Mouse (Mus musculus) left cerebral cortex, adult 9 months (tissue): ENCODE results near the gene Gchfr.
A peak's percentile ranks its signal among the peaks of the same experiment; 100 is the strongest.

Experiments
- DNase-seq, 2 experiments: peaks; one replicate each; pipeline ENCODE4 v3.0.0; 2022; ENCODE audit warnings: low spot score in 2 of 2

The Gchfr gene

DNA sequence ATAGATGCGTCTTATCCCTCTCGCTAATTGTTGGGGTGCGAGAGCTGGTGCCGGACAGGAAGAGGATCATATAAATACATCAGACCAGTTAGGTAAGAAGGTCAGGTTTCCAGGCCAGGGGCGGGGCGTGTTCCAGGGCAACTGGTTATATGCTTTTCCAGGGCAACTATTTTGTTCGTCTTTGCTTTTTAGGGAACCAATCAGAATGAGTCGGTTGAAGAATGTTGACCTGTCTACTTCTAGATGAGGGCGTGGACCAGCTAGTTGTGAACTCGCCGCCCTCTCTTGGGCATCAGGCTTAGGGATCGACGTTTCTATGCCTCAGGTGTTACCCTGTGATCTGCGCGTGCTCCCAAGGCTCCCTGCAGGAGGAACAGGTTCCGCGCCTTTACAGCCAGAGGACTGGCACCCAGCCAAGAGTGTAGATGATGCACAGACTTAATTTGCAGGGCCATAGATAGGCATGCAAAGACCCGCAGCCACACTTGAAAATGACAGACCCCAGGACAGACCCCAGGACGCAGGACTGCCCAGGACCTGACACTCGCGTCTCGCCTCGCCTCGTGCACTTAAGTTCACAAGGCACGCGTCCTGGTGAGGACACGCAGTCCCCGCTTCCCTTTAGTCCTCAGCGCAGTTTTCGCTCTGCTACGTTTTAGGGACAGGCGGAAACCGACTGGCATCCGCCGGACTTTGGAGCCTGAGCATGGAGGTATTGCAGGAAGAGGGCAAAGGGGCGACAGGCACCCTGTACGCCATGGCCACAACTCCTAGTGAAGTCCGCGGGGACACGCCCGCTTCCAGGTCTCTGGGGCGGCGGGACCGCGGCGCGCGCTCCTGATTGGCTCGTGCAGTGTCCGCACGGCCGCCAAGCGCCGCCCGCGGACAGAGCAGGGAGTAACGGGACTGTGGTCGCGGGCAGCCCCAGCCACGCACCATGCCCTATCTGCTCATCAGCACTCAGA is at the start of gene Gchfr:
TSS of gene Gchfr (plus strand) at position 873 of the 965 bp plus-strand sequence.
- no peak for DNase-seq

DNA sequence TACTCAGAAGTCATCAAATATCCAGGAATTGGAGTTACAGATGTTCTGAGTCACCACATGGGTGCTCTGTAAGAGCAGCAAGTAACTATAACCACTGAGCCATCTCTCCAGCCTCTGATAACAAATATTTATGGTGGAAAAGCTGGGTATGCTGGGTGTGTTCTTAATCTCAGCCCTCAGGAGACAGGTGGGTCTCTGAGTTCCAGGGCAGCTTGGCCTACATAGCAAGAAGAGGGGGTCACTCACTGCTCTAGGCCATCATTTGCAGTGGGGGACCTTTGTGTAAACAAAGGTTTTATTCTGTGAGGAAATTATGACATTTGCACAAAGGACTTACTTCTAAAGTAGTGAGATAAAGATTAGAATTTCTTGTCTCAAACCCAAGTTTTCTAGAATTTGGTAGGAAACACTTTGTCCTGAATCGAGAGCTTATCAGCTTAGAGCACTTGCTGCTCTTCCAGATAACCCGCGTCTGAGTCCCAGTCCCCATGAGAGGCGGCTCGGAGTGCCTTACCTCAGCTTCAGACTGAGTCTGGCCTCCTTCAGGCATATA is 31.2 kb upstream of the Gchfr start:
- no peak for DNase-seq

DNA sequence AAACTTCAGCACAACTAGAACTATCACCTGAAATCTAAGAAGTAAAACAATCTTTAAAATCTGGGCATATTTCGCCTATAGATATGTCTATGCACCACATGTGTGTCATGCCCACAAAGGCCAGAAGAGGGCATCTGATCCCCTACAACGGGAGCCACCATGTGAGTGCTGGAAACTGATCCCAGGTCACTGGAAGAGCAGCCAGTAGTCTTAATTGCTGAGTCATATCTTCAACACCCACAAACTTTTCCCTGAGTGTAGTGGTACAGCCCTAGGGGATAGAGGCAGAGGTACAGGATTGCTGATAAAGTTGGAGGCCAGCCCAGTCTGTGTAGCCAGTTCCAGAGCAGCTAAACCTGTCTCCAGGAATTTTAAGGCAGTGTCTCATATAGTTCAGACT is 22.4 kb upstream of the Gchfr start:
- DNase-seq = no peak

DNA sequence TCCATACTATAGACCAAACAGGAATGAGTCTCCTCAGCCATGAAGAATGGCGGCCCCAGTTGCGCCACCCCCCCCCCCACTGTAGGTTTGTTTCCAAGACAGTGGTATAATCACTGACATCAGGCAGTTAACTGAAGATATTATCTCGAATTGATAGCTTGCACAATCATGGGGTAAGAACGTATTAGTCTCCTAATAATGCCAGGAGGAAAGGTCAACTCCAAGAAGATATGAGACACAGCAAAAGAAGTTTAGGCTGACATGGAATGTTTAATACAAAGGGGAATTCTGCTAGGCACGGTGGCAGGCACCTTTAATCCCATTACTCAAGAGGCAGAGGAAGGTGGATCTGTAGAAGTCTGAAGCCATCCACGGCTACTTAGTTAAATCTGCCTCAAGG is 21.1 kb upstream of the Gchfr start:
- no peak for DNase-seq

DNA sequence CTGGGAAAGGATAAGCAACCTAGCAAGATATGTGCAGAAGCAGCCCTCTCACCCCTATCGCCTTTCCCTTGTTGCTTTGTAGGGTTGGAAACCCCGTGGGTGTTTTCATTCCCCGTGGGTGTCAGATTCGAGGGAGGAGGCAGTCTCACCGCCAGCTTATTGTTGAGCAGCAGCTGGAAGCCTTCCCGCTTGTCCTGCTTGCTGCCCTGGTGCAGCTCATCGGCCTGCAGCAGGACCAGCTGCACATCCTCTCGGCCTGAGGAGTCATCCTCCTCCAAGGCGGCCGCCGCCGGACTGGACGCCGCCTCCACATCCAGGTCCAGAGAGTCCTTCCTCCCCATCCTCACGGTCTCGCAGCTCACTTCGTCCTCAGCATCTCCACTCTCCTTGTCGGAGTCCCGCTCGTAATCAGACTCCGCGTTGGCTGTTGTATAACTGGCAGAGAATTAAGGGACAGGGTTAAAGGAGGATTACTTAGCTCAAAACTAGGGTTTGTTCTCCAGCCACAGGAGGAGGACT is 20.4 kb upstream of the Gchfr start:
- no peak for DNase-seq

DNA sequence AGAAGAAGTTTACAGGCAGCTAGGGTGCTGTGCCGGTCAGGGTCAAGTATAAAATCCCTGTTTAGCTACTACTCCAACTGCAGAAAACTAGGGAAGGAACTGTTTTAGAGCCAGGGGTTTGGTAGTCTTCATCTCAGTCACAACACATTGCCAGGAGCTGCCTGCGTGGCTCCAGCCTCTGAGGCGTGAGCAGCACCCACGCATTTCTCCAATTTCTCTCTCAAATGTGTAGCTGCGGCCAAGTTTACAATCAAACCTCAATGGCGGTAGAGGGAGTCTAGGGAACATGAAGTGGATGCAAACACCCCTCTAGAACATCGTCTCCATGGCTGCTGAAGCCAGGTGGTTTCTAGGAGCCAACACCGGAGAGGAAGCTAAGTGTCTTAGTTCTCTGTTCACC is 19.8 kb upstream of the Gchfr start:
- DNase-seq = peak in 1 of 2 experiments; percentile 50

DNA sequence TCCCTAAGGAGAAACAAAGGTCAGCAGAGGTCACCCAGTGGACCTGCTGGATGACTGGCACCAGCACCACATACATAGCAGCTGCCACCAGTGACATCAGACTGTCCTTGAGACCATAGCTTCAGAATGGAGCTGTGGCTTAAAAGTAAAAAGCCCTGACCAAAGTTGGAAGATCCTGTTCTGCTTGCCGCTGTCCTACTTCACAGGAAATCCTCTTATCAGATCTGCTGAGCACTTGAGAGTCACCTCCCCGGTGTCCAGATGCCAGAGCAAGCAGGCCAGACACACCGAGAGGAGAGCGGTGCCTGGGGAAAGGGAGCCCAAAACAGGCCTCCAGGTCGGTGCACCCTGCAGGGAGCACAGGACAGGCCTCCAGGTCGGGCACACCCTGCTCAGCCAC is 15.3 kb upstream of the Gchfr start:
- no peak for DNase-seq

DNA sequence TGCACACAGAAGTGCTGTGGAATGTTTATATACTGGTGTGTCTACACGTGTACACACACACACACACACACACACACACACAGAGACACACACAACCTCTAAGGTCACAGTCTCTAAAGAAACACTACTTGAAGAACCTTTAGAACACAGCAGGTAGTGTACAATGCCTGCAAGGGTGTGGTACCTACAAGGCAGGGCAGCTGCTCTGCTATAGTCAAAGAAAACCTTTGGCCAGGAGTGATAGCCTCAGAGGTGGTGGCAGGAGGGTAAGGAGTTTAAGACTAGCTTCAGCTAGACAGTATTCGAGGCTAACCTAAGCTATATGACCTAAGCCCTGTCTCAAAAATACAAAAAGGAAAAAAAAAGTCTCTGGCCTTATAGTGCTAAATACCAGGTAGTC is 12.9 kb upstream of the Gchfr start:
- no peak for DNase-seq

DNA sequence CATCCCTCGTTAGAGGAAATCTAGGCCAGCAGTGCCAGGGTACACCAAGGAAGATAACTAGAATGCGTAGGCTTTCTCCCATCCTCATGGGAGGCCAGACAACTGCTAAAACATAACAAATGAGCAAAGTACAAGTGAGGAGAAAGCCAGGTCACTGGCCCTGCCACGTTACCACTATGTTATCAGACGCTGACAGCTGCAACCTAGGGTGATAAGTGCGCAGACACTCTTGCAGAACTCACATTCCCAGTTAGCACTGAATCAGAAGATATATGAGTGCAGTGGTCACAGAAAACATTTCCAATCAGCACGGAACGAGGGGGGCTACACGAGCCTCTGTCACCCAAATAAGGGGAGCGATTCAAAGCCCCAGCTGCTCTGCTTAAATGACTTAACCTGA is 12.2 kb upstream of the Gchfr start:
- no peak for DNase-seq

DNA sequence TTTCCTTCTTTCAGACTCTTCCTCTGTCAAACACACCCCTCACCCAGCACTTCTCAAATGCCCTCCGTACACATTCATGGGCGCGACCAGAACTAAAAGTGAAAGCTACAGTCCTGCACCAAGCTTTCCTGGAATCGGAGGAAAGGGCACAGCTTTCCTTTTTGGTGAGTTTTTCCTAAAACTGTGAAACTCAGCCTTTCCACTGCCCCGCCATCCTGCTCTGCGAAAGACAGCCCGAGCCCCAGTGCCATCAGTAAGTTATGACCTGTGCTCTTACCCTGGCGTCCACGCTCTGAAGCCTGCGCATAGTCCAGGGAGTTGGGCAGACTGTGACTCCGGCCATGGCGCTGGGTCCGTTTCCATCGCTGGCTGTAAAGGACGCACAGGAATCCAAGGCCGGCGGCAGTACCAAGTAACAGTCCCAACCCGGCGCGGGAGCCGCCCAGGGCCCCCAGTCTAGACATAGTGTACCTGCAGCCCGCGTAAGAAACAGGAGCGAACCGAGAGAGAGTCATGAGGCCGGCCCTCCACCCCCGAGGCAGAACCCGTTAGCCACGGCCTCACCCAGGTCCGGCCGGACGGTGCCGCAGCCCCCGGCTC is 11.4 kb upstream of the Gchfr start:
- DNase-seq = no peak

DNA sequence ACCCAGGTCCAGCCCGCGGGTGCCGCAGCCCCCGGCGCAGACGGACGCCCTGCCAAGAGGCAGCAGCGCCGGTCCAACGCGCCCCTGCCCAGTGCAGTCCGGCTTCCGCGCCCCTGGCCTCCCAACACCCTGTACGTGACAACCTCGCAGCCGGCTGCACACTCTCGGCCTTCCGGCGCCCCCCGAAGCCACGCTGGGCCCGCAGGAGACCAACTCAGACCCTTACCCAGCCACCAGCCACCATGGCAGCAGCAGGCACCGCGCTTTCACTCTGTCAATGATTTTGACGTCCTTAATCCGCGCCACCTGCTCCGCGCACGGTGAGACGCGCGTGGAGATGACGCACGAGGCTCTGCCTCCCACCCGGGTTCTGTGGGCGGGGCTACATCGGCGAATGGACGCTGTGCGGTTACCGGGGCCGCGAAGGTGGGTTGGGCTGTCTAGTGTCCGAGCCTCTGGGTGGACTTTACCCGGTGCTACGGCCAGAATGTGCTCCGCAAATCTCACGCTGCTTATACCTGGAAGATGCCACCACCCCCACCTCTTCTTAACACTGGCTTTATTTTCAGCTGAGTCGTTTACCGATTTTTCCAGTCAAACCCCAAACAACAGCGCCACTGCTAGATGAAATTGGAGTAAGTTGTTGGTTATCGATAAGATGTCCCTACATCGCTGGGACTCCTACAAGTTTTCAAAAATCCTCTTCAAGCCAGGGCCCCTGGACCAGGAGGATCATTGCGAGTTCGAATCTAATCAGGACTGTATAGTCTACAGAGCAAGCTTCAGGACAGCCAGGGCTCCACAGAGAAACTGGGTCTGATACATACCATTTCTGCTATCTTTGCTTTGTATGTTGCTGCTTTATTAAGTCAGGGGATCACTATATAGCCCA is 10.6 kb upstream of the Gchfr start, which contains the start of gene Rmdn3:
TSS of gene Rmdn3 (minus strand) at position 354 of the 892 bp plus-strand sequence.
- peak; percentile 88 to 97 for DNase-seq

DNA sequence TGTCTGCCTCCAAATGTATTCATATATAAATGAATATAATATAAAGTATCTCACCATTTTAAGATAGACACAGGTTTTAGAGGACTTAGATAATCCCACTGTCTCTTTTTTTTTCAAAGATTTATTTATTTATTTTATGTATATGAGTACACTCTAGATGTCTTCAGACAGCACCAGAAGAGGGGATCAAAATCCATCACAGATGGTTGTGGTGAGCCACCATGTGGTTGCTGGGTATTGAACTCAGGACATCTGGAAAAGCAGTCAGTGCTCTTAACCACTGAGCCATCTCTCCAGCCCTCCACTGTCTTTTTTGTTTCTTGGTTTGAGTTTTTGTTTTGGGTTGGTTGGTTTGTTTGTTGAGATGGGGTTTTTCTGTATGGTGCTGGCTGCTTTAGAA is 9.7 kb upstream of the Gchfr start:
- no peak for DNase-seq

DNA sequence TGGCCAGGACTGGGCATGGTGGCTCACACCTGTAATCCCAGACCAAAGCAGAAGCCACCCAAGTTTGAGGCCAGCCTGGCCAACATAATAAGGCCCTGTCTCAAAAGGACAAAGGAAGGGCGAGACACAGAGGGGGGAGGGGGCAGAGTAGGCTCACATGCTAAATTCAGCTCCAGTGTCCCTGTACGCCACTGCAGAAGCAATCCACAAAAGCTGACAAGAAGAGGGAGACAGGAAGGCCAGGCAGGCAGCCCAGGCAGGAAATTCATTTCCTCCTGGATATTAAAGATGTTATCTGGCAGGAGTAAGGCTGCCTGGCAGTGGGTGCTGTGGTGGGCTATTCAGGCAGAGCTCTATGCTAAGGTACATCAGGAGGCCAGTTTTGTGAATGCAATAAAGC is 6.3 kb upstream of the Gchfr start:
- no peak for DNase-seq

DNA sequence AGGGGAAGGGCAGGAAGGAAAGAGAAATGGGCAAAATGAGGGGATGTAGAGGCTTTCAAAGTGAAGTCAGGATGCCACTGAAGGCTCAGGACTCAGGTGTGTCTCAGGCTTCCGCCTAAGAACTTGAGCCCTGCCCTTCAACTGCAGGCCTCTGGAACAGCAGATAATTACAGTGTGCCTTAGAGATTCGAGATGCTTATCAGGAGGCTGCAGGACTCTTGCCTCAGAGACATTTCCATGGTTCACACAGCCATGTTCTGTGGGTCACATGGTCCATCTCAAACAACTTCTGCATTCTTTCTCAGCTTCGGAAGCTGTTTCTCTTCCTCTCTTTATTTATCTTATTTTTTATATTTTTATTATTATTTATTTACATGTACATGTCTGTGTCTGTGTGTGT is 4.4 kb upstream of the Gchfr start:
- DNase-seq = no peak

DNA sequence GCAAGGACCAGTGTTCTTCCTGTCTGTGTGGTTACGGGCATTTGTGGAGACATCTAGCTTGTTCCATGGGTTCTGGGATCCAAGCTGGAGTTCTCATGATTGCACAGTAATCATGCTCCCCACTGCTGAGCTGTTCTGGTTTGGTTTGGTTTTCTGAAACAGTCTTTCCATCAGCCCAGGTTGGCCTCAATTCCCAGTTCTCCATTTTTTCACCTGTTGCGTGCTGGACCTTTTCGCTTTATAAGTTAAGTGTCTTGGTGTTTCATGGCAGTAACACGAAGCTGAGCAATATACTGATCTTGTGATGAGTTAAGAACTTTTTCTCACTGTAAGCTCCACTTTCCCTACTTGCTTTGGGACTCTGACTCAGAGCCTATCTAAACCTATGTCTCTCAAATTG is 3.6 kb upstream of the Gchfr start:
- DNase-seq = no peak

DNA sequence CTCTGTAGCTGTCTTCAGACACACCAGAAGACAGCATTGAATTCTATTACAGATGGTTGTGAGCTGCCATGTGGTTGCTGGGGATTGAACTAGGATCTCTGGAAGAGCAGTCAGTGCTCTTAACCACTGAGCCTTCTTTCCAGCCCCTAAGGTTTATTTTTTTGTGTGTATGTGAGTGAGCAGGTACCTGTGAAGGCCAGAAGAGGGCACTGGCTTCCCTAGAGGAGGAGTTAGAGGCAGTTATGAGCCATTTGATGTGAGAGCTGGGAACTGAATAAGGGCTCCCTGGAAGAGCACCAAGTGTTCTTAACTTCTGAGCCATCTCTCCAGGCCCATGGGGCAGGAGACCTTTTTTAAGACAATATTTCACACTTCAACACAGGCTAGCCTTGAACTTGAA is 2.2 kb upstream of the Gchfr start:
- no peak for DNase-seq

DNA sequence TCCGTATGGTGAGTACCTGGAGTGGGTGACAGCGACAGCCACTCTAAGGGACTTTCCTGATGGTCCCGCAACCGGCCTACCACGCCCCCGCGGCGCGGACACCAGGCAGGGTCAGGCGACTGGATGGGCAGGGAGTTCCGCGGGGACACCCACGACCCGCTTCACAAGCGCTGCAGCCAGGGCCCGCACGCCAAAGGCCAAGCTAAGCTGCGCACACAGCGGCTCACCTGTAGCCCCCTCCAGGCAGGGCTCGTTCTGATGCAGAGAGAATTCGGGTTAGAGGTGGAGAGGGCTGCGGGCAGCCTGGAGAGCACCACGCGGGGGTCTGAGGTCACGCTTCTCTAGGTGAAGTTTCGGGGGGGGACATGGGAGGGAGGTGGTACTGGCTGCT is 288 bp downstream of the Gchfr start:
- no peak for DNase-seq

DNA sequence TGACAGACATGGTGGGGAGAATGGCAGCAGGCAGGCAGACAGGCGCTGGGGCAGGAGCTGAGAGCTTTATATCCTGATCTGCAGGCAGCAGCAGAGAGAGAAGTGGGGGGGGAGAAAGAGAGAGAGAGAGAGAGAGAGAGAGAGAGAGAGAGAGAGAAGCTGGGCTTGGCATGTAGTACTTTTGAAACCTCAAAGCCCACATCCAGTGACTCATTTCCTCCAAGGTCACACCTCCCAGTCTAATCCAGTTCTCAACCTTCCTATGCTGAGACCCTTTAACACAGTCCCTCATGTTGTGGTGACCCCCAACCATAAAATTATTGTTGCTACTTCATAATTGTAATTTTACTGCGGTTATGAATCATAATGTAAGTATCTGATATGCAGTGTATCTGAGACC is 2.7 kb downstream of the Gchfr start:
- DNase-seq = no peak

DNA sequence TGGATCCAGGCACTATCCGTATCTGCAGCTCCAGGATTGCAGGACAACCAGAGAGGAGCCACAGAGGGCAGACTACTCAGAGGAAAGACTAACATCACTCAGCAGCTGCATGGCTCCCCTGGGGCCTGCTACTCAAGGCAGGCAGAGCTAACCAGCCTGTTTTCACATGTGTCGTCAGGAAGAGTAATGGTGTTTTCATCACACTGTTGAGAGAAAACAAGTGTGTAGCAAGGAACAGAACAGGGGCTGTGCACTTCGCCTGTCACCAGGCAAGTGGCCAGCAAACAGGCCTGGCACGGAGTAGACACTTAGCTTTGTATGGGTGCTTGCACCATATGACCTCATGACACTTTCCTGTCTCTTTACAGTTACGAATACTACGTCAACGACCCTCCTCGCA is 4.0 kb downstream of the Gchfr start:
- no peak for DNase-seq

DNA sequence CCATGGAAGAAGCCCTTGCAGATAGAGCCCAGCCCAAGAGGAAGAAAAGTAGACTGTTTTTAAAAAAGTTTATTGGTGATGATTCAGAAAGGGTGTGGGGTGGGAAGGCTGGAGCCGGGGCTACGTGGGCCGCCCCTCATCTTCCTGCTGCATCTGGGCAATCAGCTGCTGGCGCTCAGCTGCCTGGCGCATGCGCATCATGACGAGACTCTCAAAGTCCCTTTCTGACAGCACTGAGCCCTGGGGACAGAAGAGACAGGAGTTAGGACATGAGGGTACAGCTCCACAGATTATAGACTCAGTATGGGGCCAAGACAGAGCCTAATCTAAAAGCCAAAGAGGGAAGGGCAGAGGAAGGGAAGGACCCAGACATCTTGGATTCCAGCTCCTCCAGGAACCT is 4.9 kb downstream of the Gchfr start:
- no peak for DNase-seq

DNA sequence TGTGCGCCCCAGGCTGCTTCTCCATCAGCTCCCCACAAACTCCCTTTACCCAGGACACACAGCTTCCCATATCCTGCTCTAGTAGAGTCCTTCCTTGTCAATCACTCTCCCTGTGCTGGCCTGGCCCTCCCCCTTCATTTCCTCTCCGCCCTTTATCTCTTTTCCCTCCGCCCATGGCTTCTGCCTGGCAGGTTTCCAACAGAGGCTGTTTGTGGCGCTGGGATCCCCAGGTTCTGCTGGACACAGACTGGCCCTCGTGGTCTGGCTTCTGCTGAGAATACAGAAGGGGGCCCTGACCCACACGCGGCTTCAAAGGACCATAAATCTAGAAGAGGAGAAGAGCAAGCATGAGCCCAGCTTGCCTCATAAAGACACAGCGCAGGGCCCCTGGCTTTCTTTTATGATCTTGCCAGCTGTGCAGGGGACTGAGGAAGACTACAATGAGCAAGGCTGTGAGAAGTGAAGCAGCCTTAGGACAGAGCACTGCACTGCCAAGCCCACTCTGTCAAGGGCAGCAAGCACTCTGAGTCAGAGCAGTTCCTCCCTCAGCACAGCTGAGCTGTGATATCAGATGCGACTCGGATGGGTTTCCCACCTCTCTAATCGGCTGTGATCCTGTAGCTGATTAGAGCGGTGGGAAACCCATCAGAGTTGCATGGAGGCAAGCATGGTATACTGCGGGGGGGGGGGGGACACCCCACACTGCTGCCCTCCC is 5.4 kb downstream of the Gchfr start:
- DNase-seq = peak in 1 of 2 experiments; percentile 28
